In the genomic region with DNA sequence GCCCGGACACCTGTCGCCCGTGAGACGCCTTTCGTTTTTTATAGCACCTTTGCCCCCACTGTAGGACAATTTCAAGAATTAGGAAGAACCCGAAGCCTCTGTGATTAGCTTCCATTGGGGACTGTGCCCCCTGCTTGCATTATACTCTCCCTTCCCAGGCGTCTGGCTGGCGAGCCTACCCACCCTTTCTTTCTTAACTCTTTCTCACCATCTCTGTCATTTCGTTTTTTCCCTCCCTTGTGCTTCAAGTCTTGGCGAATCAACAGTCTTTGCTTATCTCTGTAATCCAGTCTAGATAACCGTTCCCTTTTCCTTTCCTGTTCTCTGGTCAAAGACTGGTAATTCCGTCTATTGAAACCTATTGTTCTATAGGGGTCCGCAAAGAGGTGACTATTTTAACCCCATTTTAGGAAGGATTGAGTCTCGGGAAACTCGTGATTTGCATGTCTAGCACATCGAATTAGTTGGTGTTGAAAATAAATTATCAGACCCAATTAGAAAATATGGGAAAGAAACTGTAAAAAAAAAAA, we compare ENCODE assay signal across 1 mouse cellular context.
TF ChIP-seq lines count a peak whose summit lies in the region.

No protein-coding gene starts in this region.

TF ChIP-seq in MEL, 35 proteins besides CTCF, POLR2A, EP300 and RAD21 (continued from another document):
- TF ChIP-seq RCOR1 (IDR thresholded peaks at IDR 0.05; ENCODE audit: low read depth, low read length) (no peak), MEF2A (IDR thresholded peaks at IDR 0.05; ENCODE audit: extremely low read depth, insufficient replicate concordance, low read depth, low read length, poor library complexity, severe bottlenecking) (no peak), TAL1 (IDR thresholded peaks at IDR 0.05; ENCODE audit: low read length) (no peak), HCFC1 (IDR thresholded peaks at IDR 0.05; ENCODE audit: low read depth, low read length) (0 out of 2 replicates have a peak, but pooled peaks have one; percentile 42), MAFK (IDR thresholded peaks at IDR 0.05; ENCODE audit: borderline replicate concordance, low read depth, low read length) (no peak), ZMIZ1 (IDR thresholded peaks at IDR 0.05; ENCODE audit: low read depth, low read length) (peak; percentile 50; the same call in 1 of the 2 replicates), CHD2 (IDR thresholded peaks at IDR 0.05; ENCODE audit: low read length) (no peak), ELF1 (IDR thresholded peaks at IDR 0.05; ENCODE audit: low read depth, low read length) (0 out of 2 replicates have a peak, but pooled peaks have one; percentile 20), MYB (IDR thresholded peaks at IDR 0.05; ENCODE audit: low read depth, low read length) (peak; percentile 69), CHD1 (IDR thresholded peaks at IDR 0.05; ENCODE audit: low read depth, low read length) (peak; percentile 71; the same call in 1 of the 2 replicates), TCF12 (IDR thresholded peaks at IDR 0.05; ENCODE audit: low read depth, low read length) (peak; percentile 70; the same call in 1 of the 2 replicates), ETS1 (IDR thresholded peaks at IDR 0.05; ENCODE audit: low read depth, low read length) (peak; percentile 64)
